Mouse (Mus musculus) midbrain, embryonic 15.5 days (tissue): ENCODE results near the gene Cplx3. TPM values are rescaled to one million over a fixed set of nuclear protein-coding genes. Genes with fewer than 3 reads are reported as not detected.

Experiments
- ATAC-seq: fragments of 200-750 bp; cut with Nextera tagmentation; replicated peaks from 2 replicates; pipeline ENCODE4 v1.8.0; 2017; ENCODE audit warnings: moderate TSS enrichment
- H3K27ac ChIP-seq: fragments of 300-500 bp; sonication (generic); 2 replicates; pipeline ENCODE4 v1.5.1; 2015; ENCODE audit warnings: mild to moderate bottlenecking, inconsistent platforms
- H3K27me3 ChIP-seq: fragments of 300-500 bp; sonication (generic); replicated peaks from 2 replicates; pipeline ENCODE4 v1.6.1; 2015; ENCODE audit warnings: inconsistent platforms
- H3K36me3 ChIP-seq: fragments of 300-500 bp; sonication (generic); replicated peaks from 2 replicates; pipeline ENCODE4 v1.6.1; 2015; ENCODE audit warnings: inconsistent platforms
- H3K4me1 ChIP-seq: fragments of 300-500 bp; sonication (generic); 2 replicates; pipeline ENCODE4 v1.6.1; 2015; ENCODE audit warnings: inconsistent platforms
- H3K4me2 ChIP-seq: fragments of 300-500 bp; sonication (generic); 2 replicates; pipeline ENCODE4 v1.6.1; 2015; ENCODE audit warnings: inconsistent platforms, mild to moderate bottlenecking, moderate library complexity
- H3K4me3 ChIP-seq: fragments of 300-500 bp; sonication (generic); 2 replicates; pipeline ENCODE4 v1.5.1; 2015; ENCODE audit warnings: mild to moderate bottlenecking, inconsistent platforms
- H3K9ac ChIP-seq: fragments of 300-500 bp; sonication (generic); 2 replicates; pipeline ENCODE4 v1.6.1; 2015; ENCODE audit warnings: mild to moderate bottlenecking, inconsistent platforms
- H3K9me3 ChIP-seq: fragments of 300-500 bp; sonication (generic); 2 replicates; pipeline ENCODE4 v1.6.1; 2016; ENCODE audit warnings: inconsistent platforms
- WGBS: fragments of 180-500 bp; shearing (Covaris S2); methylation state at CpG from one replicate; pipeline ENCODE4 v1.1.7; 2015; ENCODE audit warnings: mixed read lengths; 5-methylcytosine and 5-hydroxymethylcytosine counted together
- polyA plus RNA-seq: library from polyadenylated mRNA; unstranded; fragments of >200 nt; fragmentation: Nextera tagmentation; extraction: Ambion mirVana; gene quantifications from 2 replicates; pipeline ENCODE4 v1.2.1, GENCODE M21; 2015

Gene Cplx3
- polyA plus RNA-seq, 1 experiment from 2014 or later = 0.63 TPM

DNA sequence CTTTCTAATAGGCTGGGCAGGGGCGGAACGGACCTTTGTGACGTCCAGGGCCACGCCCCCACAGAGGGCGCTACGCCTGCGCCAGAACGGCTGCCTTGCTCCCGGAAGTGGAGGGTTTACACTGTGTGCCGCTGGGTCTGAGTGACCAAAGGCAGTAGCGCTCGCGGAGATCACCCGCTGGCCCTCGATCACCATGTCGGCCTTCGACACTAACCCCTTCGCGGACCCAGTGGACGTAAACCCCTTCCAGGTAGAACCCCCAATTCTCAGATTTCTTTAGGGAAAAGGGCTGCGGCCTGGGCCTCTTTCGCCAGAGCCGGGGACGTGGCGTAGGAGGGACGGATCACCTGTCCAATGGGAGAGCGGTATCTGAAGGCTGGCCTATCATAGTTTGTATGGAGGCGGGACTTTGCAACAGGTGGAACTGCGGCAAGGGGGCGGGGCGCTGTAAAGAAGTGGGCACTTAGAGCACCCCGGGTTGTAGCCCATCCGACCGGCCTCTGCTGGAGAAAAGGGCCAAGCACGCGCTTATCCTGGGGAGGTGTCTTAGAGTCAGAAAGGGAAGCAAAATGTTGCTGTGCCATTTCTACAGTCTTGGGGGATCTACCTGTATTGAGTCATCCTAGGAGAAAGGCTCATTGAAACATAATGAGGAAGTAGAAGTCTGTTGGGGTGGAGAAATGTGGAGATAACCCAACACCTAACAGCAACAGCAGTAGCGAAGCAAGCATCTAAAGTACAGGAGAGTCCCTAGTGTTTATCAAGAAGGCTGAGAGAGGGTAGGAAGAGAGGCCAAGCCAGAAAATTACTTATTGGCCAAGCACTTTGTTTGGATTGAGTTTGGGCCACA is 45.0 kb downstream of the Cplx3 start, which contains the start of gene Scamp2:
Gene Scamp2 (plus strand): TSS at position 83 of the 850 bp plus-strand sequence.
- peak within 1 kb of the TSS; percentile 83 for H3K4me2 ChIP-seq
- H3K27ac ChIP-seq = peak within 1 kb of the TSS; percentile 82
- no peaks in the 10 kb centered on the region for H3K9me3 ChIP-seq
- peak within 1 kb of the TSS; percentile 74 for H3K4me3 ChIP-seq
- under 1% methylated on average over 37 of the region's 37 CpGs for WGBS
- H3K36me3 ChIP-seq = no peaks in the 10 kb centered on the region
- peaks cover 3% of the 10 kb centered on the region; the same call in 1 of the 2 replicates for H3K27me3 ChIP-seq
- H3K9ac ChIP-seq = peak within 1 kb of the TSS; percentile 70
- H3K4me1 ChIP-seq = peaks cover 32% of the 10 kb centered on the region
- ATAC-seq = peak; percentile 100

DNA sequence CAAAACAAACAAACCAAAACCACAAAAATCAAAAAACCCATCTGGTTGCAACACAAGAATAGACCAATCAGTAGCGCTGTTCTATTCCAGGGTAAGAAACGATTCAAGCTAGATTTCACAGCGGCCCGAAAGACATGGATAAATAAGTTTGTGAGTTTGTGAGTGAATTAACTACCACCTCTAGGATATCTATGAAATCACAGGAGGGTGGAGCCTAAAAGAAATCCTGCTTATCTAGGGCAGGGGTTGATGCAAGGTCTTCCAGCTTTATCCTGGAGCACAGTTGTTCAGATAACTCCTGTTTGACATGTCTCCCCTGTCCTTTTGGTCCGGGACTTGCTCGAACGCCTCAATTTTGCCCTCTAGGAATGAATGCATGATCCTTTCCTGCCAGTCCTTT is 45.8 kb downstream of the Cplx3 start:
- peak; percentile 7; the same call in 1 of the 2 replicates for ATAC-seq
- peak overlapping the region; percentile 83 for H3K4me2 ChIP-seq
- H3K36me3 ChIP-seq = no peaks in the 10 kb centered on the region
- H3K27me3 ChIP-seq = peaks cover 3% of the 10 kb centered on the region; the same call in 1 of the 2 replicates
- H3K9ac ChIP-seq = peak overlapping the region; percentile 70
- no peaks in the 10 kb centered on the region for H3K9me3 ChIP-seq
- H3K4me1 ChIP-seq = peaks cover 32% of the 10 kb centered on the region
- peak overlapping the region; percentile 82 for H3K27ac ChIP-seq
- peak overlapping the region; percentile 74 for H3K4me3 ChIP-seq
- WGBS = 22% methylated on average over 7 of the region's 7 CpGs

DNA sequence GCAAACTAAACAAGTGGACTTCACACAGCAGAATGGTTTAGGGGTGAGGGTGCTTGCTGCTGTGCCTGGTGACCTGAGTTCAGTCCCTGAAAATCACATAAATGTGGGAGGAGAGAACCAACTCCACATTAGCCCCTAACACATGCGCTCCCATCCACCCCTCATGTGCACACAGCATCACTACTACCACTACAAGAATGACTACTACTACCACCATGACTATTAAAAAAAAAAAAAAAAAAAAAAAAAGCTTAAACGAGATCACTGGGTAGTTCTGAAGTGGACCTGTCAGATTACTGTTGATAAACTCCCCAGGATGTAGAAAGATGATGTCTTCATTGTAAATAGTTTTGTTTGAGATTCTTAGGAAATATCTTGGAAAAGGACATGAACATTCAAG is 46.5 kb downstream of the Cplx3 start:
- peaks cover 3% of the 10 kb centered on the region; the same call in 1 of the 2 replicates for H3K27me3 ChIP-seq
- no peak overlapping the region for H3K4me3 ChIP-seq
- no peak for ATAC-seq
- no peak overlapping the region for H3K9ac ChIP-seq
- 87% methylated on average over 2 of the region's 2 CpGs for WGBS
- no peaks in the 10 kb centered on the region for H3K9me3 ChIP-seq
- peaks cover 32% of the 10 kb centered on the region for H3K4me1 ChIP-seq
- no peak overlapping the region for H3K27ac ChIP-seq
- no peak overlapping the region for H3K4me2 ChIP-seq
- no peaks in the 10 kb centered on the region for H3K36me3 ChIP-seq

GRCm38 (mm10) chr9:57558625-57559024 is 47.5 kb downstream of the Cplx3 start:
- Histone ChIP-seq H3K27ac (no peak overlapping the region), H3K4me2 (no peak overlapping the region), H3K27me3 (peaks cover 3% of the 10 kb centered on the region; the same call in 1 of the 2 replicates), H3K4me1 (peaks cover 28% of the 10 kb centered on the region), H3K9me3 (no peaks in the 10 kb centered on the region), H3K4me3 (no peak overlapping the region), H3K9ac (no peak overlapping the region), H3K36me3 (no peaks in the 10 kb centered on the region)
- no peak for ATAC-seq
- 91% methylated on average over 4 of the region's 4 CpGs for WGBS

DNA sequence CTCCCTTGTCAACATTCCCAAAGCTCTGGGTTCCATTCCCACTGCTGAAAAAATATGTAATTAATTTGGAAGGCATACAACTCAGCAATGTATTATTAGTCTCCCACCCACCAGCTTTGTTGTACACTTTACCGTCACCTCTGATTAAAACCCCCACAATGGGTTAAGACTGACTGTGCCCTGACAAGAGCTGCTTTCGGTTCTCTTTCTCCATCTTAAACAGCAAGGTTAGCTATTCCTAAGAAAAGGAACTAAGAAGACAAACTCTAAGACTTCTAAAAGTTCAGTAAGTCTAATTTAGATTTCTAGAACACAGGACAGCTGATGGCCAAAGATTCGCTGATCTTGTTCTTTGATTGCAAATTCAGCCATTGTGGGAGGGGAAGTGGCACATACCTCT is 48.9 kb downstream of the Cplx3 start:
- H3K4me1 ChIP-seq = peaks cover 19% of the 10 kb centered on the region
- WGBS = 65% methylated on average over 3 of the region's 3 CpGs
- no peaks in the 10 kb centered on the region for H3K9me3 ChIP-seq
- no peaks in the 10 kb centered on the region for H3K36me3 ChIP-seq
- peaks cover 3% of the 10 kb centered on the region; the same call in 1 of the 2 replicates for H3K27me3 ChIP-seq
- H3K27ac ChIP-seq = no peak overlapping the region
- no peak overlapping the region for H3K4me2 ChIP-seq
- H3K4me3 ChIP-seq = no peak overlapping the region
- no peak overlapping the region for H3K9ac ChIP-seq
- ATAC-seq = no peak

GRCm38 (mm10) chr9:57554753-57555152 is 51.3 kb downstream of the Cplx3 start:
- Histone ChIP-seq H3K9ac (no peak overlapping the region), H3K4me1 (peaks cover 11% of the 10 kb centered on the region), H3K4me2 (no peak overlapping the region), H3K27me3 (peaks cover 3% of the 10 kb centered on the region; the same call in 1 of the 2 replicates), H3K27ac (no peak overlapping the region), H3K4me3 (no peak overlapping the region), H3K9me3 (no peaks in the 10 kb centered on the region), H3K36me3 (peaks cover 5% of the 10 kb centered on the region; the same call in 1 of the 2 replicates)
- ATAC-seq = no peak
- WGBS = 51% methylated on average over 3 of the region's 3 CpGs

GRCm38 (mm10) chr9:57553119-57553518 is 53.0 kb downstream of the Cplx3 start:
- 74% methylated on average over 11 of the region's 11 CpGs for WGBS
- ATAC-seq = peak; percentile 57; the same call in 1 of the 2 replicates
- Histone ChIP-seq H3K4me1 (peaks cover 11% of the 10 kb centered on the region), H3K9ac (no peak overlapping the region), H3K9me3 (no peaks in the 10 kb centered on the region), H3K4me3 (no peak overlapping the region), H3K4me2 (no peak overlapping the region), H3K27ac (no peak overlapping the region), H3K36me3 (peaks cover 5% of the 10 kb centered on the region; the same call in 1 of the 2 replicates), H3K27me3 (no peaks in the 10 kb centered on the region)

DNA sequence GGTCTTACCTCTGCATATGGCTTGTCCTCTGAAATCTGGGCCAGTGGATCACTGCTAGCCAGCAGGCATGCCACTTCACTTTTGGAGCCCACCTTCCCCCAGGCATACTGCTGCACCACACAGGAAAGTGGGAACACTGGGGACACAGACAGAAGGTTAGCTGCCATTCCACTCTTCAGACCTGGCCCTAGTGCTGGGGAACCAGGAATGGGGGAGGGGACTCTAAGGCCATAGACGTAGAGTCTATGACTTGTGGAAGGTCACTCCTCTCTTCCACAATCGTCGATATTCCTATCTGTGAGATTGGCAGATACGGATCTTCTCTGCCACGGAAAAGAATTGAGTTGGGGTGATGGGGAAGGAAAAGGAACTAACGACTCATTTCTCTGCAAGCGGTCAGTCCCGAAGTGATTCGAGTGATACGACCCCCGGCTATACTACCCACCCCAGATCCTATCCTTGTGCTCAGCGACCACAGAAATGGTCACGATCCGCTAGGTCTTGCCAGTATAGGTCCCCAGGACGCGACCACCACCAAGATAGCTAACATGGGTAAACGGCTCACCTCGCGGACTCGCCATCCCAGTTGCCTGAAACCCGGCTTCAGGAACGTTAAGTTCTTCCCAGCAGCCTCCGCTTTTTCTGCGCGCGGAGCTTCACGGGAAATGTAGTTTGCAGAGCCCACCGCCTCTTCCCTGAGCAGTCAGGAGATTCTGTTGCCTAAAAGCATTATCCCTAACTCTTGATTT is 53.8 kb downstream of the Cplx3 start, which contains the start of gene Mpi:
Gene Mpi (minus strand): TSS at position 625 of the 749 bp plus-strand sequence.
- no peaks in the 10 kb centered on the region for H3K27me3 ChIP-seq
- peaks cover 5% of the 10 kb centered on the region; the same call in 1 of the 2 replicates for H3K36me3 ChIP-seq
- peak within 1 kb of the TSS; percentile 85 for H3K4me2 ChIP-seq
- 1% methylated on average over 28 of the region's 28 CpGs for WGBS
- peak; percentile 79 for ATAC-seq
- H3K4me1 ChIP-seq = peaks cover 11% of the 10 kb centered on the region
- H3K27ac ChIP-seq = peak within 1 kb of the TSS; percentile 34; the same call in 1 of the 2 replicates
- H3K4me3 ChIP-seq = peak within 1 kb of the TSS; percentile 64
- H3K9ac ChIP-seq = peak within 1 kb of the TSS; percentile 53
- no peaks in the 10 kb centered on the region for H3K9me3 ChIP-seq

DNA sequence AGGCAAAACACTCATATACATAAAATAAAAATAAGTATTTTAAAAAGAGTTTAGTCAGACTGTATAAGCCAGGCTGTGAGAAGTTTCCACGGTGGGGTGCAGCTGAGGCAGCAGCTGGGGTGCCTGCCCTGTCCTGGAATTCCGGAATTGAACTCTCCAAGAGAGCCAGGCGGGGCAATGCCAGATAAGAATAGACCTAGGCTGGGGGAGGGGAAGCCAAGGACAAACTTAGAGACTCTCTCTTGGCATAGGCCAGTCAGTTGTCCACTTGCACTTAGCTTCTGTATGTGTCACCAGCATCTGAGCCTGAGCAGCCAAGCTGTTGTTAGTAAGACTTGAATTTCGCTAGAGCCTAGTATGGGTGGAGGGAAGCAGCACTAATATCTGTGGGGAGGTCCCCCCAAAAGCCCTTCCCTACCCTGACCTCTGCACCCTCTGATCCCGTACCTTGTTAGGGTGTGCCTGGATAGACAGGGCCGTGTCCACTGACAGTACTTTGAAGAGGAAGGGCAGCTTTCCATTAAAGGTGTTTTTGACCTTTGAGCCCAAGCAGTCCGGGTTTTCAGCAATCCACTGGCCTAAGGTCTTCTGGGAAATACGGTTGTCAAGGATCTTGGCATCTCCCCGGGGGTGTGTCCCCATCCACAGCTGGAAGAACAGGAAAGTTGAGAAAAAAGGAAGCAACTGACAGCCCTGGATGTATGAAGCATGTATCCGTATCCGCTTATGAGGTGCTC is 55.8 kb downstream of the Cplx3 start:
- no peak for ATAC-seq
- peaks cover 11% of the 10 kb centered on the region for H3K4me1 ChIP-seq
- no peak overlapping the region for H3K4me3 ChIP-seq
- H3K27ac ChIP-seq = no peak overlapping the region
- no peaks in the 10 kb centered on the region for H3K27me3 ChIP-seq
- H3K9me3 ChIP-seq = no peaks in the 10 kb centered on the region
- peaks cover 10% of the 10 kb centered on the region; the same call in 1 of the 2 replicates for H3K36me3 ChIP-seq
- H3K4me2 ChIP-seq = no peak overlapping the region
- H3K9ac ChIP-seq = no peak overlapping the region
- 92% methylated on average over 11 of the region's 11 CpGs for WGBS
